Mouse (Mus musculus): Measurements from ENCODE around the gene Slitrk5.
"Not testable (repeated sequence)": the region's sequence is repeated elsewhere in the genome, so short reads cannot be mapped to it uniquely, and the experiment has no call there.

Gene Slitrk5

DNA sequence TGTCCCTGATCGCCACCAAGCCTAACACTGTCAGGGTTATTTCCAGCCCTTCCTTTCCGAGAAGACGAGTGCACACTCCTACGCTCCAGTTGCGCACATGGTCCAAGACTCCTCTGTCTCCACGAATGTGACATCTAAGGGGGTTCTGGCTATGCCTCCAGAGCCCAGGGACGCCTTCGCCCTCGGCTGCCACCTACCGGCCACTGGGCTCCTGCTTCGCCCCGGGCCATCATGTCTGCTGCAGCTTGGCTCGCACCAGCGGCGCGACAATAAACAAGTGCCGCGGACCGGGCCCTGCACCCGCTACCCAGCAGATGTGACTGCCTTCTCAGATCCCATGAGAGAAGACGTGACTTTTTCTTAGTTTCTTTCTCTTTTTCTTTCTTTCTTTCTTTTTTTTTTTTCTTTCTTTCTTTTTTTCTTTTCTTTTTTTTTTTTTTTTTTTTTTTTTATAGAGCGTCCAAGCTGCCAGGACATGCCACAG is at the start of gene Slitrk5:
Gene Slitrk5 (plus strand): TSS at position 434 of the 484 bp plus-strand sequence.
- no peak for DNase-seq (ENCODE audit: low spot score)

DNA sequence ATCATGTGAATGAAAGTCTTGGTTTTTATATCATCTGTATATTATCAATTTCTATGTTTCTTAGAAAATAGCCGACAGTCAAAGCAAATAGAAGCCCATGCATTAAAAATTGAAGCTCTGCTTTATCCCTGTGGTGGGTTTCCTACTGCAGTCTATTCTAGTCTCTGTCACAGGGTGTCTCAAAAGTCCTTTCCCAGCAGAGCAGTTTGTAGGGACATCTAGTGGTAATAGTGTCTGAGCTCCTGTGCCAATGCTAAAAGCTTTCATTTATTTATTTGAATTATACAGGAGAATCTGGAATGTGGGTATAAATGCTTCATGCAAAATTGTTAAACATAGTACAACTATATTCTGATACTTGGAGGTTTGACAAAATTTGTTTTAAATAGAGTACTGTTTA is 2.0 kb upstream of the Slitrk5 start:
- no peak for DNase-seq (ENCODE audit: low spot score)

- DNase-seq (ENCODE audit: low spot score), result no peak
Measured at GRCm38 (mm10) chr14:111675211-111676165, 591 bp downstream of the Slitrk5 start.

GRCm38 (mm10) chr14:111676166-111676581 is 1.3 kb downstream of the Slitrk5 start:
- DNase-seq (ENCODE audit: low spot score), result no peak

- DNase-seq (ENCODE audit: low spot score), result no peak
Measured at GRCm38 (mm10) chr14:111676851-111677291, 2.0 kb downstream of the Slitrk5 start.

DNA sequence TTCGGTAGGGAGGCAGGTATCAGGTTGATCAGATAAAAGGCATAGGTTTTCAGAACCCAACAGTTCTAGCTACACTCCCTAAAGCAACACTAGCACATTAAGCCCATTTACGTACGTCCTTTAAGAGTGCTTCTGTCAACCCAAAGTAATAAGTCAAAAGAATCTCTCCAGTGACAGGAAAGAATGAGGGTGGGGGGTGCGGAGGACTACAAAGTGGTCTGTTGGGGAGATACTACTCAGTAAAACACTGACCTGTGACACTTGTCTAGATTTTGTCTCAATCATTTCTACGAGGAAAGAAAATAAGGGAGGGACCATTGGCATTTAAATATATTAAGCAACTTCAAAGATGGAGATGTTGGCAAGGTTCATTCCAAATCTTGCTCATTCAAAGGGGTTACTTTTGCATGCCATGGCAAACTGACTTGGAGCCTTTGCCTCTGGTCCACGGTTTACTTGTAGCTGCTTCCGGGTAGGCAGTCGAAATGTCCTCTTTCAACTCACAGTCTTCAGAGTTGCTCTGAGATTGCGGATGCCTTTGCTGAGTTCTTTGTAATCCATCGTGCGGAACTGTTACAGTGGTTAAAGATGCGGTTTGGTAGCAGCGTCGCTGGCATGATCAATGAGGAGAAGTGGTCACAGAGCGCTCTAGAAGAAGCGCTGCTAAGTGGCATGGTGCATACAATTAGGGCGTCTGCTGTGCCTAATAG is 2.6 kb downstream of the Slitrk5 start:
- DNase-seq (ENCODE audit: low spot score), result no peak

GRCm38 (mm10) chr14:111680271-111680670 is 5.4 kb downstream of the Slitrk5 start:
- no peak for DNase-seq (ENCODE audit: low spot score)

- DNase-seq (ENCODE audit: low spot score), result no peak
Measured at GRCm38 (mm10) chr14:111681092-111681708, 6.3 kb downstream of the Slitrk5 start.

DNA sequence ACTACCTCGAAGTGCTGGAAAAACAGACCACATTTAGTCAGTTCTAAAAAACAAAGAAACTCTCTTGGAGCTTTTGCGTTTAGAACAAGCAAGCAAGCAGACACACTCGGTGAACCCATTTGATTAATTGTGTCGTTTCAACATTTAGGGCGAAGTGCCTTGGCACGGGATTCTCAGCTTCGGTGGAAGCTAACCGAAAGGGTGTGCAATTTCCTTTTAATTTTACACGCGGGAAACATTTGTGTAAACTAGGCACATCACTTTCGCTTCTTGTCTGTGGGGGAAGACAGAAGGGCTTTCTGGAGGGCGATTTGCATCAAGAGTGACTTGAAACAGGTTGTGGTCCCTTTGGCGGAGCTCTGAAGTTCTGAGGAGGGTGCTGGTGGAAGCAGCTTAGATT is 6.9 kb downstream of the Slitrk5 start:
- DNase-seq (ENCODE audit: low spot score), result no peak

DNA sequence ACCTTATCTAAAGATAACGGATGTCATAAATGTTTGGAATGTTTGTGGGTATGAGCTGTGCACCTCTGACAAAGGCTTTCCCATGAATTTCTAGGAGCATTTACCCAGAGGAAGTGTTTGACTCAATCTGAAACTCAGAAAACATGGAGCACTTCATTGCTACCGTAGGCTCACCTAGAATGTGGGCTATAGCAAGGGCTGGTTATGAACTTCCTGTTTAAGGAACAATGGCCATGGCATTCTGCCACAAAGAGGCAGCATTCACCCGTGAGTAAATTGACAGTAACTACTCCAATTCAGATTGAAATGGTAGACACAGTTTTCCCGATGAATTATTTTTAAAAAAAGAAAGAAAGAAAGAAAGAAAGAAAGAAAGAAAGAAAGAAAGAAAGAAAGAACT is 8.6 kb downstream of the Slitrk5 start:
- no peak for DNase-seq (ENCODE audit: low spot score)

- not testable (repeated sequence) for DNase-seq (ENCODE audit: low spot score)
Measured at GRCm38 (mm10) chr14:111690139-111690538, 15.2 kb downstream of the Slitrk5 start.

GRCm38 (mm10) chr14:111729833-111730232 is 54.9 kb downstream of the Slitrk5 start:
- no peak for DNase-seq (ENCODE audit: low spot score)
